Comparison of ENCODE assay signal across 8 mouse cellular contexts in genomic region chr19:60891934-60892547, GRCm38 (mm10). TPM values are rescaled to one million over a fixed set of nuclear protein-coding genes. Genes with fewer than 3 reads are reported as not detected.
DNase-seq lines count a peak whose midpoint lies in the region; ATAC-seq and TF ChIP-seq lines count a peak whose summit lies in the region.

No protein-coding gene starts in this region.

- 9% methylated on average over 1 of the region's 1 CpGs for WGBS in liver, embryonic 12.5 days (ENCODE audit: insufficient replicate concordance)

- H3K4me1 ChIP-seq in liver, embryonic 12.5 days, result peaks cover 37% of the 10 kb centered on the region

- no peaks in the 10 kb centered on the region for H3K27me3 ChIP-seq in C2C12 (ENCODE audit: control insufficient read depth, insufficient read depth, insufficient read length)
- peaks cover 6% of the 10 kb centered on the region for H3K27me3 ChIP-seq in liver, embryonic 12.5 days (replicated peaks)

- H3K79me3 ChIP-seq in C2C12 (ENCODE audit: low read depth), result no peaks in the 10 kb centered on the region

- peak; percentile 63 to 88 for DNase-seq in adrenal gland, adult (ENCODE audit: inconsistent age in 2 of 2, low spot score in 1 of 2)
- DNase-seq in embryo, embryonic 11.5 days (ENCODE audit: low read depth, low spot score), result peak; percentile 30
- DNase-seq in heart, adult 9 months (ENCODE audit: low spot score in 2 of 2), result peak; percentile 39 to 65
- DNase-seq in kidney, adult 9 months, result peak; percentile 75
- DNase-seq in neural tube, embryonic 10.5 days (ENCODE audit: extremely low spot score, low spot score), result peak; percentile 57
- peak; percentile 45 for DNase-seq in testis, postnatal 14 days (ENCODE audit: low spot score)

- no peak overlapping the region for H3K4me3 ChIP-seq in C2C12 (ENCODE audit: insufficient read depth, poor library complexity, severe bottlenecking)
- no peak overlapping the region for H3K4me3 ChIP-seq in liver, embryonic 12.5 days

- no peaks in the 10 kb centered on the region for H3K9me3 ChIP-seq in liver, embryonic 12.5 days (replicated peaks)

- no peaks in the 10 kb centered on the region for H3K36me3 ChIP-seq in C2C12 (ENCODE audit: control insufficient read depth, insufficient read depth)
- H3K36me3 ChIP-seq in liver, embryonic 12.5 days, result no peaks in the 10 kb centered on the region

- no peak overlapping the region for H3ac ChIP-seq in C2C12 (ENCODE audit: control insufficient read depth, insufficient read length, low read depth)

- no peak for ATAC-seq in liver, embryonic 12.5 days

- no peaks in the 10 kb centered on the region for H3K79me2 ChIP-seq in C2C12 (ENCODE audit: control insufficient read depth, insufficient read depth)

- peak overlapping the region; percentile 99 for H3K4me2 ChIP-seq in liver, embryonic 12.5 days

- no peak overlapping the region for H3K9ac ChIP-seq in liver, embryonic 12.5 days

- no peak overlapping the region for H3K27ac ChIP-seq in liver, embryonic 12.5 days

- peak; percentile 55 for TF ChIP-seq CTCF in C2C12 (IDR thresholded peaks at IDR 0.05; ENCODE audit: control insufficient read depth, insufficient read depth, insufficient read length)

TF ChIP-seq in C2C12, 6 proteins besides CTCF, POLR2A, EP300 and RAD21:
- TF ChIP-seq MAX (IDR thresholded peaks at IDR 0.05), result no peak
- no peak for TF ChIP-seq MYOD1 (IDR thresholded peaks at IDR 0.05; ENCODE audit: control insufficient read depth, insufficient read length, low read depth)
- TF ChIP-seq MYOG (IDR thresholded peaks at IDR 0.05; ENCODE audit: control insufficient read depth, extremely low read depth, insufficient read length), result no peak
- no peak for TF ChIP-seq USF1 (IDR thresholded peaks at IDR 0.05; ENCODE audit: low read depth)
- no peak for TF ChIP-seq FOSL1 (IDR thresholded peaks at IDR 0.05; ENCODE audit: insufficient read depth, low read length, poor library complexity, severe bottlenecking)
- TF ChIP-seq CEBPB (IDR thresholded peaks at IDR 0.05; ENCODE audit: low read depth), result no peak

RNA-seq across cellular contexts. Expression of gene Grk5, which starts 2.5 kb away (rescaled TPM):
- polyA plus RNA-seq in C2C12 (2012; fragmentation: generic; extraction: Trizol), result 1.1 TPM
- polyA plus RNA-seq in liver, embryonic 12.5 days (2016; fragmentation: Nextera tagmentation; extraction: Ambion mirVana), result 1.2 and 1.5 TPM in 2 replicates

RNA-seq across cellular contexts. Expression of gene Prdx3, which starts 17.7 kb away (rescaled TPM):
- polyA plus RNA-seq in C2C12 (2012; fragmentation: generic; extraction: Trizol), result 83.1 TPM
- 417 TPM in 2 replicates for polyA plus RNA-seq in liver, embryonic 12.5 days (2016; fragmentation: Nextera tagmentation; extraction: Ambion mirVana)

RNA-seq across cellular contexts. Expression of gene Sfxn4, which starts 30.8 kb away (rescaled TPM):
- polyA plus RNA-seq in C2C12 (2012; fragmentation: generic; extraction: Trizol), result 1.8 TPM
- polyA plus RNA-seq in liver, embryonic 12.5 days (2016; fragmentation: Nextera tagmentation; extraction: Ambion mirVana), result 1.7 and 1.8 TPM in 2 replicates
